Mouse (Mus musculus) mammary gland, adult 2 months (tissue): ENCODE data around the gene Gm3952. TPM values are rescaled to one million over a fixed set of nuclear protein-coding genes. Genes with fewer than 3 reads are reported as not detected.

Source experiments
- polyA plus RNA-seq: library from polyadenylated mRNA; depleted of rRNA; stranded (reverse); fragments of >200 nt; gene quantifications from 2 replicates; pipeline ENCODE4 v1.2.3, GENCODE M21; 2012; ENCODE audit warnings: low replicate concordance; rRNA removed

Gene Gm3952
- not detected in 2 replicates for polyA plus RNA-seq

DNA sequence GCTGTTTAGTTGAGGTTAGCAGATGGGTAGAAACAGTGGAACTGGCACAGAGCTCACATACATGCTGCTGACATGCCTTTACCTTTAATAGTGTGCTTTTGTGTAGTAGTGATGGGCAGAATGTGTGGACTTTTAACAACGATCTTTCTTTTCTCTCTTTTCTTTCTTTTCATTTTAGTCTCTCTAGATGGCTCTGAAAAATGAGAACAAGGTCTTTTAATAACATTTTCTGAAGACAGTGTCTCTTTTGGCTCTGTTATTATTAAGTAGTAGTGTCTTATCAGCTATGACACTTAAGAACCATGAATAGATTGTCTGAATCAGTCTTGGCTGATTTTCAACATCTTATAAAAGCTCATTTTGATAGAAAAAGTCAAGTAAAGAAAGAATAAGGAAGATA is at the start of gene Gm3952:
Gm3952 (minus strand) TSS at position 101 of the 400 bp plus-strand sequence.

Other genes starting within 250 kb of the Gm3952 start
- gene Itgb1, start 113.0 kb downstream of the Gm3952 start, polyA plus RNA-seq, result 27.1 and 59.0 TPM in 2 replicates